Mouse (Mus musculus) stomach, postnatal 0 days (tissue): ENCODE measurements at regions not wholly inside any gene's neighbourhood (a gene's known extent, or its start where the extent isn't known, plus 50 kb on each side); places are given as distances from the start of the nearest gene placed in this dataset.

Experiments used
- ATAC-seq: fragments of 200-750 bp; cut with Nextera tagmentation; 2 replicates; pipeline ENCODE4 v1.8.0; 2017; ENCODE audit not compliant: low FRiP score, low TSS enrichment
- DNase-seq: peaks from one replicate; pipeline ENCODE4 v3.0.0-alpha.2; 2016; ENCODE audit warnings: low spot score
- H3K27ac ChIP-seq: fragments of 300-500 bp; sonication (generic); replicated peaks from 2 replicates; pipeline ENCODE4 v1.5.1; 2014; ENCODE audit warnings: mild to moderate bottlenecking, control low read depth
- H3K27me3 ChIP-seq: fragments of 300-500 bp; sonication (generic); 2 replicates; pipeline ENCODE4 v1.6.1; 2014; ENCODE audit warnings: low read length; ENCODE audit not compliant: control insufficient read depth, insufficient read depth
- H3K36me3 ChIP-seq: fragments of 300-500 bp; sonication (generic); 2 replicates; pipeline ENCODE4 v1.6.1; 2014; ENCODE audit warnings: low read length, mixed read lengths; ENCODE audit not compliant: control insufficient read depth, insufficient read depth
- H3K4me1 ChIP-seq: fragments of 300-500 bp; sonication (generic); replicated peaks from 2 replicates; pipeline ENCODE4 v1.6.1; 2014; ENCODE audit warnings: antibody characterized with exemption; ENCODE audit not compliant: control insufficient read depth, insufficient read depth
- H3K4me2 ChIP-seq: fragments of 300-500 bp; sonication (generic); replicated peaks from 2 replicates; pipeline ENCODE4 v1.6.1; 2014; ENCODE audit warnings: low read depth, mild to moderate bottlenecking, control low read depth, moderate library complexity
- H3K4me3 ChIP-seq: fragments of 300-500 bp; sonication (generic); 2 replicates; pipeline ENCODE4 v1.5.1; 2014; ENCODE audit warnings: low read depth, low read length, control low read depth
- H3K9ac ChIP-seq: fragments of 300-500 bp; sonication (generic); 2 replicates; pipeline ENCODE4 v1.6.1; 2014; ENCODE audit warnings: mild to moderate bottlenecking, low read length, control low read depth, mixed read lengths
- H3K9me3 ChIP-seq: fragments of 300-500 bp; sonication (generic); 2 replicates; pipeline ENCODE4 v1.6.1; 2016; ENCODE audit warnings: low read length; ENCODE audit not compliant: control insufficient read depth
- CTCF ChIP-seq: IDR thresholded peaks from 2 replicates; pipeline ENCODE4 v1.5.1; 2016; ENCODE audit warnings: antibody characterized with exemption, low read depth, mild to moderate bottlenecking, moderate library complexity
- EP300 ChIP-seq: optimal IDR thresholded peaks from 2 replicates; pipeline ENCODE3; 2016; ENCODE audit warnings: antibody characterized with exemption
- WGBS: fragments of 180-500 bp; shearing (Covaris S2); extraction: QIAGEN DNeasy Blood & Tissue Kit; methylation state at CpG from one replicate; pipeline ENCODE4 v1.1.7; 2014; 5-methylcytosine and 5-hydroxymethylcytosine counted together

- DNase-seq (no peak), ATAC-seq (no peak)
- Histone ChIP-seq H3K9me3 (no peaks in the 10 kb centered on the region), H3K9ac (no peak overlapping the region), H3K4me1 (no peaks in the 10 kb centered on the region), H3K27ac (no peak overlapping the region), H3K27me3 (no peaks in the 10 kb centered on the region), H3K4me2 (no peak overlapping the region), H3K4me3 (no peak overlapping the region), H3K36me3 (no peaks in the 10 kb centered on the region)
- 86% methylated on average over 2 of the region's 2 CpGs for WGBS
- TF ChIP-seq EP300, result no peak
- TF ChIP-seq CTCF, result no peak
Observed at GRCm38 (mm10) chr1:169224431-169224830, 306.8 kb downstream of the Nuf2 start.

DNA sequence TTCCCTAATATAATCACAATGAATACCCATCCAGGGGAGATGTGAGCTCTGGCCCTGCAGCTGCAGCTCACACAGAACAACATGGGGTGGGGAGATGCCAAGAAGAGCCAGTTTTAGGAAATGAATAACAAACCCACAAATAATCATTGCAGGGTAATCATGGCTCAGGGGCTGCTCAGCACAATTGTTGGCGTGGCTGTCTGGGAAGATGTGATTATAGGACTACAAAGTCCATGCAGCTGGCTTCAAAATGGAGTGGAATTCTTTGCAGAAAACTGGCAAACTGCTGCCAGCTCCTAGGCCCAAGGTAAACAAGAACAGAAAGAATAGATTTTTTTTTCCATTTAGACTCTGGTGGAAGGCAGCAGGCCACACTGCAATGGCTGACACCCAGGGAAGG is 343.6 kb downstream of the Nuf2 start:
- H3K27ac ChIP-seq, result no peak overlapping the region
- no peak overlapping the region for H3K9ac ChIP-seq
- no peaks in the 10 kb centered on the region for H3K4me1 ChIP-seq
- H3K27me3 ChIP-seq, result no peaks in the 10 kb centered on the region
- DNase-seq, result no peak
- H3K9me3 ChIP-seq, result no peaks in the 10 kb centered on the region
- ATAC-seq, result no peak
- H3K4me3 ChIP-seq, result no peak overlapping the region
- 31% methylated on average over 1 of the region's 1 CpGs for WGBS
- TF ChIP-seq EP300 (no peak), CTCF (no peak)
- H3K36me3 ChIP-seq, result no peaks in the 10 kb centered on the region
- H3K4me2 ChIP-seq, result no peak overlapping the region

DNA sequence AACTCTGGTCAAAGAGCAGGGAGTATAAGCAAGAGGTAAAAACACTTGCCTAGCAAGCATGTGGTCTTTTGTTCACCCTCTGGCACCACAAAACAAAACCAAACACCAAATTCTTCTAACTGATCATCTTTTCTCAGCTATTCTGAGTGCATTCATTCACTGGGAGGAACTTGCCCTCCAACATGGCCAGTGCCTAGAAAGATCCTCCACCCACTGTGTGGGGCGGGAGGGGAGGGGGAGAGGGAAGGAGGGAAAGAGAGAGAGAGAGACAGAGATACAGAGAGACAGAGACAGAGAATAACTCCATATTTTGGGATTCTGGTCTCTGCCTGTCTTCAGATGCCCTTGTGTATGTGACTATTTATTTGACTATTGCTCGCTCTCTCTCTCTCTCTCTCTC is 360.9 kb downstream of the Nuf2 start:
- no peaks in the 10 kb centered on the region for H3K9me3 ChIP-seq
- no peak for DNase-seq
- WGBS, result 73% methylated on average over 2 of the region's 2 CpGs
- no peaks in the 10 kb centered on the region for H3K36me3 ChIP-seq
- no peak overlapping the region for H3K4me3 ChIP-seq
- ATAC-seq, result no peak
- no peak overlapping the region for H3K9ac ChIP-seq
- H3K4me1 ChIP-seq, result no peaks in the 10 kb centered on the region
- H3K27me3 ChIP-seq, result no peaks in the 10 kb centered on the region
- no peak overlapping the region for H3K27ac ChIP-seq
- H3K4me2 ChIP-seq, result no peak overlapping the region
- TF ChIP-seq EP300 (no peak), CTCF (no peak)

DNA sequence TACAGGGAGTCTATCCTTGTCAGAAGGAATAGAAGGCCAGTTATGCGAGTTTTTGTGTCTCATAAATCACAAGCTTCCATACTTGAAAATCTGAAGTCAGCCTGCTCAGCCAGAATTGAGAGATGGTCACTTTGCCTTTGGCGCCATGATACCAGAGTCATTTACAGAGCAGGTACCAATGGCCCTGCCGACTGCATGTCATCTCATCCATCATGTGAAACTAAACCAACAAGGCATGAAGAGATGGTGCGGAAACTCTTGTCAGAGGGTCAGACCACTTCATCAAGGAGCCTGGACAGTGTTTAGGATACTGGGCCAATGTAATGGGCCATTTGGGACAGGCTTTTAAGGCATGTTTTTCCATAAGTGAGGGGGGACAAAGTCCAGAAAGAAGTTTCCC is 363.2 kb downstream of the Nuf2 start:
- DNase-seq (no peak), ATAC-seq (no peak)
- H3K27me3 ChIP-seq, result no peaks in the 10 kb centered on the region
- WGBS, result 51% methylated on average over 4 of the region's 4 CpGs
- H3K36me3 ChIP-seq, result no peaks in the 10 kb centered on the region
- no peaks in the 10 kb centered on the region for H3K9me3 ChIP-seq
- H3K4me3 ChIP-seq, result no peak overlapping the region
- no peaks in the 10 kb centered on the region for H3K4me1 ChIP-seq
- H3K9ac ChIP-seq, result no peak overlapping the region
- no peak overlapping the region for H3K4me2 ChIP-seq
- no peak overlapping the region for H3K27ac ChIP-seq
- TF ChIP-seq CTCF (no peak), EP300 (no peak)

DNA sequence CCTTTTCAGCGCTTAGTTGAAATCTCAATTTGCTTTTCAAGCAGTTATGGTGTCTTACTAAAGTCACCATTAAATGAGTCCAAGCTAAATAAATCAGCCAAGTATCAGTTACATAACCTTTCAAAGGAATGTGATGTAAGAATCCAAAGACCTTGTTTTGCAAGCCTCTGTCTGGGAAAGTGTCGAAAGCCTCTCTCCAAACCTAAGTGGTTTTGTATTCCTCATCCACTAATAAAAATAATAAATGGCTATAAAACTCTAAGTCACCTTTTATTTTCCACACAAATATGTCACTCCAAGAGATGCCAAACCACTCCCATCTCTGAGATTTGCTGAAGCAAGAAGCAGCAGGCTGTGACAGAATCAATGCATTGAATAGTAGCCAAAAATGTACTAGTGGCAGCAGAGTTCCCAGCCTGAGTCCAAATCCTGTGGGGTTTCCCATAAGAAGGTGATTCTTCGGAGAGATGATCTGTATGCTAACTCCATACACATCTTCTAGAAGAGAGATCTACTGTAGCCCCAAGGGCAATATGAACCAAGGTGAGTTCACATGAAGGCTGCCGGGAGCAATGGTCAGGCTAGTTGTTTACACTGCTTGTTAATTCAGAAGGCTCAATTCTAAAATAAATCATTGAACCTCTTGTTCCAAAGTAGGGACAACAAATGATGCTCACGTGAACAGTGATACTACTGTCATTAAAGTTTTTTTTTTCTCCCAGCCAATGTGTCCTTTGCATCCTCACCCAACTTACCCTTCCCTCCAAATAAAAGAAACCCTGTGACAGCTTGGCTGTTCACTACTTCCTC is 365.0 kb downstream of the Nuf2 start:
- ATAC-seq, result no peak
- no peak for TF ChIP-seq EP300
- no peak for TF ChIP-seq CTCF
- Histone ChIP-seq H3K36me3 (no peaks in the 10 kb centered on the region), H3K27me3 (no peaks in the 10 kb centered on the region), H3K9me3 (no peaks in the 10 kb centered on the region), H3K27ac (no peak overlapping the region), H3K4me1 (no peaks in the 10 kb centered on the region), H3K9ac (no peak overlapping the region), H3K4me2 (no peak overlapping the region), H3K4me3 (no peak overlapping the region)
- no peak for DNase-seq
- WGBS, result 56% methylated on average over 5 of the region's 5 CpGs

- Histone ChIP-seq H3K4me2 (no peak overlapping the region), H3K9ac (no peak overlapping the region), H3K9me3 (no peaks in the 10 kb centered on the region), H3K4me3 (no peak overlapping the region), H3K27ac (no peak overlapping the region), H3K27me3 (no peaks in the 10 kb centered on the region), H3K36me3 (no peaks in the 10 kb centered on the region), H3K4me1 (no peaks in the 10 kb centered on the region)
- no peak for TF ChIP-seq CTCF
- no peak for TF ChIP-seq EP300
- no peak for DNase-seq
- ATAC-seq, result peak; percentile 66; the same call in 1 of the 2 replicates
- 31% methylated on average over 6 of the region's 6 CpGs for WGBS
Observed at GRCm38 (mm10) chr1:169160858-169161257, 370.4 kb downstream of the Nuf2 start.
